Mouse (Mus musculus): ENCODE results near the gene Ahcyl1.

- no peak for TF ChIP-seq CTCF (IDR thresholded peaks at IDR 0.05; ENCODE audit: insufficient read depth, low read length)
- no peak for TF ChIP-seq POLR2A (IDR thresholded peaks at IDR 0.05; ENCODE audit: borderline replicate concordance, extremely low read depth, low read depth, low read length)
Measured at GRCm38 (mm10) chr3:107659000-107659399, 37.4 kb downstream of the Ahcyl1 start.
